Mouse (Mus musculus) neural tube, embryonic 15.5 days (tissue): Measurements from ENCODE around the gene Rgs13. TPM values are rescaled to one million over a fixed set of nuclear protein-coding genes. Genes with fewer than 3 reads are reported as not detected.

Experiments
- ATAC-seq: fragments of 200-750 bp; cut with Nextera tagmentation; 2 replicates; pipeline ENCODE4 v1.8.0; 2017; ENCODE audit warnings: mild to moderate bottlenecking, moderate TSS enrichment, moderate library complexity; ENCODE audit not compliant: low FRiP score
- H3K27ac ChIP-seq: fragments of 300-500 bp; sonication (generic); replicated peaks from 2 replicates; pipeline ENCODE4 v1.5.1; 2015; ENCODE audit warnings: mild to moderate bottlenecking, inconsistent platforms
- H3K27me3 ChIP-seq: fragments of 300-500 bp; sonication (generic); replicated peaks from 2 replicates; pipeline ENCODE4 v1.6.1; 2015; ENCODE audit warnings: inconsistent platforms
- H3K36me3 ChIP-seq: fragments of 300-500 bp; sonication (generic); 2 replicates; pipeline ENCODE4 v1.6.1; 2015; ENCODE audit warnings: inconsistent platforms
- H3K4me1 ChIP-seq: fragments of 300-500 bp; sonication (generic); 2 replicates; pipeline ENCODE4 v1.6.1; 2015; ENCODE audit warnings: inconsistent platforms
- H3K4me2 ChIP-seq: fragments of 300-500 bp; sonication (generic); 2 replicates; pipeline ENCODE4 v1.6.1; 2015; ENCODE audit warnings: inconsistent platforms, mild to moderate bottlenecking, moderate library complexity
- H3K4me3 ChIP-seq: fragments of 300-500 bp; sonication (generic); replicated peaks from 2 replicates; pipeline ENCODE4 v1.5.1; 2015; ENCODE audit warnings: mild to moderate bottlenecking, inconsistent platforms
- H3K9ac ChIP-seq: fragments of 300-500 bp; sonication (generic); replicated peaks from 2 replicates; pipeline ENCODE4 v1.6.1; 2015; ENCODE audit warnings: mild to moderate bottlenecking, inconsistent platforms
- H3K9me3 ChIP-seq: fragments of 300-500 bp; sonication (generic); replicated peaks from 2 replicates; pipeline ENCODE4 v1.6.1; 2016; ENCODE audit warnings: inconsistent platforms
- WGBS: fragments of 180-500 bp; shearing (Covaris S2); methylation state at CpG from one replicate; pipeline ENCODE4 v1.1.7; 2015; ENCODE audit warnings: mixed read lengths; 5-methylcytosine and 5-hydroxymethylcytosine counted together
- polyA plus RNA-seq: library from polyadenylated mRNA; unstranded; fragments of >200 nt; fragmentation: Nextera tagmentation; extraction: Ambion mirVana; gene quantifications from 2 replicates; pipeline ENCODE4 v1.2.1, GENCODE M21; 2015

Gene Rgs13
- polyA plus RNA-seq, 1 experiment from 2014 or later, result 0.17 TPM

DNA sequence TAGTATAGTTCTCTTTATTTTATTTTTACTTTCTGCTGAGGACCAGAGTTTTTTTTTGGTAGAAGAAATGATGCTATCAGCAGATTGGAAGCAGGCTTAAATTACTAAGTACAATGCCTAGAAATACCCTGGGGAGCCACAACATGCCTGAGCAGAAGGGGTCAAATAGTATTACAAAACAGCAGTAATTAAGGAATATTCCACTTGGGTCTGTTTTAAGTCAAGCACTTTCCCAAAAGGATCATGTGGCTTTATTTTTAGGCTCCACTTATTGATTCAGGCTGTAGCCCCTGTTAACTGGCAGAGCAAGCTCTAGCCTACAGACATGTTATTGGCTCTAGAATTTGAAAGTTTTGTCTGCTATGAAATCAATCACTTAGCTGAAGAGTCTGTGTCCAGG, 6.5 kb upstream of the Rgs13 start:
- H3K9ac ChIP-seq, result no peak overlapping the region
- ATAC-seq, result no peak

DNA sequence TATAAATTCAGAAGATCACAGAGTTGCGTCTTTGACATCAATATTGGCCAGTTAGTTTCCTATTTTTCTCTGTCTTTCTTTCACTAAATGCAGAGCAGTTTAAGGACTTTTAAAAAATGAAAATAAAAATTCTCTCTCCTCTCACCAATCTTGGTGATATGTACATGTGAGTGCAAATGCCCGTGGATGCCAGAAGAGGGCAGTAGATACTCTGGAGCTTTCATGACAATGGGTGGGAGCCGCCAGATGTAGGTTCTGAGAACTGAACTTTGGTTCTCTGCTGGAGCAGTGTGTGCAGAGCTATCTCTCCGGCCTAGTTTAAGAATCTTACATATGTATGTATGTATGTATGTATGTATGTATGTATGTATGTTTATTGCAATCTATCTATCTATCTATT, 2.4 kb upstream of the Rgs13 start:
- 93% methylated on average over 4 of the region's 4 CpGs for WGBS
- ATAC-seq, result no peak
- Histone ChIP-seq H3K27me3 (no peaks in the 10 kb centered on the region), H3K4me3 (no peak overlapping the region), H3K27ac (no peak overlapping the region), H3K36me3 (no peaks in the 10 kb centered on the region), H3K9me3 (no peaks in the 10 kb centered on the region), H3K9ac (no peak overlapping the region), H3K4me2 (no peak overlapping the region), H3K4me1 (no peaks in the 10 kb centered on the region)

More for the DNA sequence above, 6.5 kb upstream of the Rgs13 start:
- Histone ChIP-seq H3K4me3 (no peak overlapping the region), H3K27me3 (no peaks in the 10 kb centered on the region), H3K36me3 (no peaks in the 10 kb centered on the region), H3K4me1 (no peaks in the 10 kb centered on the region), H3K4me2 (no peak overlapping the region), H3K27ac (no peak overlapping the region), H3K9me3 (no peaks in the 10 kb centered on the region)

DNA sequence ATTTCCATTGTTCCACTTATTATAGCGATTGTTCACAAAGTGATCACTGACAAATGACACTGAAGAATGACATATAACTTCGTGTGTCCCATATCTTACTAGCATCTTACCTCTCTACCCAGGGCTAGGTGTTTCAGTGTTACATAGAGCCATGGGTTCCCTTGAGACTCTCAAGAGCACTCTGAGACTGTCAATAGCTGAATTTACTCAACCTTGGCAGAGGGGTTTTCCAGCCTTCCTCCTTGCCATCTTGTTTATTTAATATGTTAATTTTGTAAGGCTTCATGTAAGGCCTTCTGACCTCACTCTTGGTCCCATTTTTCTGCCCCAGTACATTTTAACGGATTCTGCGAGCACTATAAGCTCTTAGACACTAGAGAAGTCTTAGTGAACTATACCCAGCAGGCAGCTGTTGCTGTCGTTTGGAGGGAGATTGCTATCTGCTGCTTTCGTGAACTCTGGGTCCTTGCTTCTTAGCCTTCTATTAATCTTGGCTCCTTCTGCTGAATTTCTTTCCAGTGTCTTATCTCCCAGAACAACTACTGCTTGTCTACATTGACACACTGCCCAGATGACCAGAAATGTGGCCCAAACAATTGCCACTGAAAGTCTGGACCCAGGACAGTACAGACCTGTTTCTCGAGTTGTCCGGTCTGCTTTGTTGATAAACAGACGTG, 1.2 kb upstream of the Rgs13 start:
- Histone ChIP-seq H3K4me1 (no peaks in the 10 kb centered on the region), H3K9me3 (no peaks in the 10 kb centered on the region), H3K36me3 (no peaks in the 10 kb centered on the region), H3K4me3 (no peak overlapping the region), H3K27ac (no peak overlapping the region), H3K9ac (no peak overlapping the region), H3K4me2 (no peak overlapping the region), H3K27me3 (no peaks in the 10 kb centered on the region)
- 86% methylated on average over 9 of the region's 9 CpGs for WGBS
- no peak for ATAC-seq

DNA sequence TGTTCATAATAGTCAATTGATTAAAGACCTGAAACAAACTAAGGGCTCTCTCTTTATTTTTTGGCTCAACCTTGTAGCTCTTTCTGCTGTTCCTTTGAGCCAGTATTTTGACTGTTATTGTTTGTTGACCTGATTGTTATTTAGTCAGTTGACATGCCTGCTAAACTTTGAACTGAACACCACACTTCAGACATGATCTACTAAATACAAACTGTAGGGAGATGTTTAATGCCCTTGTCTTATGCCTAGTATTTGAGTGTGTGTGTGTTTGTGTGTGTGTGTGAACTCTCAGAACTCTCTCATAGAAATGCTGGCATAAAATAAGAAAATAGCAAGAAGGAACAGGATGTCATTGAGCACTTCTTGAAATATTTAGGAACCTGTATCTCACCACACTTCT, 448 bp upstream of the Rgs13 start:
- no peak for ATAC-seq
- H3K4me2 ChIP-seq, result no peak overlapping the region
- no peaks in the 10 kb centered on the region for H3K36me3 ChIP-seq
- no peaks in the 10 kb centered on the region for H3K4me1 ChIP-seq
- no peaks in the 10 kb centered on the region for H3K9me3 ChIP-seq
- H3K27ac ChIP-seq, result no peak overlapping the region
- H3K9ac ChIP-seq, result no peak overlapping the region
- no peaks in the 10 kb centered on the region for H3K27me3 ChIP-seq
- no peak overlapping the region for H3K4me3 ChIP-seq

DNA sequence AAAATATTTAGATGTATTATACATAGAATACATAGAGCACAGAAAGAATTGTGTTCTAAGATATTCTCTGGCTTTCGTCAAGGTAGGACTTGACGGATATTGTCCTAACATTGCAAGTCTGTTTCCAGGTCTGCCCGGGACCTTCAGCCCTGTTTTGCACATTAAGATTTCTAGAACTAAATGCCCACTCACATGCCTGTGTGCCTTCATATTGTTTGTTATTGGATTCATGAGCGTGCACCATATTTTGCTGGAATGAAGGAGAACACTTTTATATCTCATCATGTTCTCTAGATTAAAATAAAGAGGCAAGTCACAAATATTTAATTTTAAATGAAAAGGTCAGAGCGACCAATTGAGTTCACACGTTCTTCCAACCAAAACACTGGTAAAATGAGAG, 2.4 kb downstream of the Rgs13 start:
- no peaks in the 10 kb centered on the region for H3K4me1 ChIP-seq
- H3K4me3 ChIP-seq, result no peak overlapping the region
- ATAC-seq, result no peak
- no peaks in the 10 kb centered on the region for H3K9me3 ChIP-seq
- WGBS, result 91% methylated on average over 6 of the region's 6 CpGs
- H3K4me2 ChIP-seq, result no peak overlapping the region
- no peaks in the 10 kb centered on the region for H3K36me3 ChIP-seq
- H3K27me3 ChIP-seq, result no peaks in the 10 kb centered on the region
- H3K27ac ChIP-seq, result no peak overlapping the region
- no peak overlapping the region for H3K9ac ChIP-seq

GRCm38 (mm10) chr1:144173568-144174036, 3.6 kb downstream of the Rgs13 start:
- Histone ChIP-seq H3K4me1 (no peaks in the 10 kb centered on the region), H3K27ac (no peak overlapping the region), H3K27me3 (no peaks in the 10 kb centered on the region), H3K36me3 (no peaks in the 10 kb centered on the region), H3K4me3 (no peak overlapping the region), H3K9ac (no peak overlapping the region), H3K4me2 (no peak overlapping the region), H3K9me3 (no peaks in the 10 kb centered on the region)
- ATAC-seq, result no peak
- 83% methylated on average over 2 of the region's 2 CpGs for WGBS

DNA sequence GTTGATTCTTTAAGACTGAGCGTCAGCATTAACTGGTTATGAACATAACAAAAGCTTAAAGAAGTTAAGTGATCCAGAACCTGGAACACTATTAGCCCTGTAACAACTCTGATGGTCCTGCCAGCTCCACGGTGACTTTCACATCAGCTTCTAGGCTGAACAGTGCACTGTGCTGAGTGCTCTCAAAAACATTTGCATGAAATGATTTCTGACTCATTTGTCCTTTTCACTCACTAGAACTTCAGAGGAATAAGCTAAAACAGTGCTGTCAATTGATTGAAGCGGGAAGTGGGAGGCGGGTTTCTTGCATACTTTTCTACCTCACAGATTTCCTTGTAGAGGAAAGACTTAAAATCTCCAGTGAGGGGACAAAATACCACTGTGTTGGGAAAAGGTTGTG, 8.3 kb downstream of the Rgs13 start:
- 76% methylated on average over 4 of the region's 4 CpGs for whole genome bisulfite sequencing
- H3K4me1 ChIP-seq, result no peaks in the 10 kb centered on the region
- ATAC-seq, result no peak
- no peaks in the 10 kb centered on the region for H3K36me3 ChIP-seq
- H3K9me3 ChIP-seq, result no peaks in the 10 kb centered on the region
- no peak overlapping the region for H3K4me2 ChIP-seq
- no peaks in the 10 kb centered on the region for H3K27me3 ChIP-seq
- H3K27ac ChIP-seq, result no peak overlapping the region
- H3K4me3 ChIP-seq, result no peak overlapping the region
- H3K9ac ChIP-seq, result no peak overlapping the region

DNA sequence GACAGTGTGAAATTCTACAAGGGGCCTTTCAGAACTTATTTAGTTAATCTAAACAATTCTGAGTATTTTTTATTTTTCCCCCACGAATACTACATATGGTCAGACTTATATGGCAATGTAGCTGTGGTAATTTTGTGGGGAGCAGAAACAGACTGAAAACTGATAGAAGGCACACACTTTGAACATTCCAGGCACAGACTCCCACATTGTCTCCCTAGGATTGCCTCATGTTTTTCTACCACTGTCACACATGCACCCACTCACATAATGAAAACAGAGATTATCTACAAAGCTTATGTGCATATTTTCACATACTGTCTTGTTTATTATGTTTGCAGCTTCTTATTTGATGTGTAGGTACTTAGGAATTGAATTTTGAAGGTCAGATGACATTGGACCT, 9.4 kb downstream of the Rgs13 start:
- no peak overlapping the region for H3K4me2 ChIP-seq
- no peaks in the 10 kb centered on the region for H3K36me3 ChIP-seq
- no peaks in the 10 kb centered on the region for H3K4me1 ChIP-seq
- no peaks in the 10 kb centered on the region for H3K27me3 ChIP-seq
- ATAC-seq, result no peak
- H3K9me3 ChIP-seq, result no peaks in the 10 kb centered on the region
- no peak overlapping the region for H3K4me3 ChIP-seq
- no peak overlapping the region for H3K27ac ChIP-seq
- H3K9ac ChIP-seq, result no peak overlapping the region
- WGBS, result 78% methylated on average over 1 of the region's 1 CpGs

DNA sequence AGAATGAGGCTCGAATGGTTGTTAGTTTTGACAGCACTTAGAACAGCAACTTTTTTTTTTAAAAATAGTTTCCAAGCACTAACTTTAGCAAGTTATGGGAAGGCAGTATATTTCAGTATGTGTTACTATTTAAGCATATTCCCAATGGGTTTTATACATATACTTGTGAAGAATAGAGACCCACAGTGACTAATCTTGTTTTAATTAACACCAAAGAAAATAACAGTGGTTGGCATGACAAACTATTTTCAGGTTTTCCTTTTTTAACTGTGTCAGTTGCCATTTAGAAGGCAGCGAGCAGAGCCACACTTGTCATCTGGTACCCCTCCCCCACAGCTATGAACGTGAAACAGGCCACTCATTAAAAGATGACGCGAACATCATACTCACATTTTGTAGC, 10.3 kb downstream of the Rgs13 start:
- H3K4me1 ChIP-seq, result no peaks in the 10 kb centered on the region
- no peaks in the 10 kb centered on the region for H3K36me3 ChIP-seq
- H3K27ac ChIP-seq, result no peak overlapping the region
- H3K9me3 ChIP-seq, result no peaks in the 10 kb centered on the region
- no peak overlapping the region for H3K4me2 ChIP-seq
- H3K9ac ChIP-seq, result no peak overlapping the region
- 89% methylated on average over 5 of the region's 5 CpGs for WGBS
- H3K4me3 ChIP-seq, result no peak overlapping the region
- no peak for ATAC-seq
- no peaks in the 10 kb centered on the region for H3K27me3 ChIP-seq

DNA sequence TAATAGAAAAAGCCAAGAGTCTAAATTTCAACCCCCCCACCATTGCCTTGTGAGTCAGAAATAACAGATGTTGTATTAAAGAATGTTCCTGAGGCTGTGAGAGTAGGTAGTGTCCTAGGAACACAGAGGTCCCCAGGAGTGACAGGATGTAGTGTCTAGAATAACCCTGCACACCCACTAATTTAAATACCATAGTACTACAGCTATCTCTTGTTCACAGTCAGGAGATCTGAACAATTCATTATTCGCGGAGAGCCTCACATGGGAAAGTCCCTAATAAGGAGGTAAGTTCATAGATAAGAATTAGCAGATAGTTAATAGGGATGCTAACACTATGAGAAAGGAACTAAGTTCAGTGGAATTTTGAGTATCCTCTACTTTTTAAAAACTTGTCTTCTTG, 10.9 kb downstream of the Rgs13 start:
- no peak overlapping the region for H3K4me2 ChIP-seq
- 89% methylated on average over 2 of the region's 2 CpGs for WGBS
- H3K27me3 ChIP-seq, result no peaks in the 10 kb centered on the region
- H3K27ac ChIP-seq, result no peak overlapping the region
- ATAC-seq, result no peak
- H3K36me3 ChIP-seq, result no peaks in the 10 kb centered on the region
- H3K4me3 ChIP-seq, result no peak overlapping the region
- H3K9me3 ChIP-seq, result no peaks in the 10 kb centered on the region
- H3K4me1 ChIP-seq, result no peaks in the 10 kb centered on the region
- no peak overlapping the region for H3K9ac ChIP-seq

GRCm38 (mm10) chr1:144152526-144152925, 24.6 kb downstream of the Rgs13 start:
- H3K4me2 ChIP-seq, result no peak overlapping the region
- no peak for ATAC-seq
- no peak overlapping the region for H3K9ac ChIP-seq
- no peaks in the 10 kb centered on the region for H3K36me3 ChIP-seq
- no peaks in the 10 kb centered on the region for H3K27me3 ChIP-seq
- H3K4me3 ChIP-seq, result no peak overlapping the region
- peaks cover 10% of the 10 kb centered on the region; the same call in 1 of the 2 replicates for H3K4me1 ChIP-seq
- H3K27ac ChIP-seq, result peak overlapping the region; percentile 51; the same call in 1 of the 2 replicates
- H3K9me3 ChIP-seq, result no peaks in the 10 kb centered on the region
- WGBS, result 46% methylated on average over 1 of the region's 1 CpGs

GRCm38 (mm10) chr1:144152184-144152525, 25.0 kb downstream of the Rgs13 start:
- WGBS, result 64% methylated on average over 1 of the region's 1 CpGs

More at GRCm38 (mm10) chr1:144152184-144152525, 25.0 kb downstream of the Rgs13 start:
- no peaks in the 10 kb centered on the region for H3K9me3 ChIP-seq
- no peaks in the 10 kb centered on the region for H3K27me3 ChIP-seq
- no peak overlapping the region for H3K9ac ChIP-seq
- no peak overlapping the region for H3K4me2 ChIP-seq
- no peak overlapping the region for H3K4me3 ChIP-seq
- H3K36me3 ChIP-seq, result no peaks in the 10 kb centered on the region
- peaks cover 10% of the 10 kb centered on the region; the same call in 1 of the 2 replicates for H3K4me1 ChIP-seq
- peak overlapping the region; percentile 51 for H3K27ac ChIP-seq
- ATAC-seq, result peak; percentile 65
